In the genomic region with DNA sequence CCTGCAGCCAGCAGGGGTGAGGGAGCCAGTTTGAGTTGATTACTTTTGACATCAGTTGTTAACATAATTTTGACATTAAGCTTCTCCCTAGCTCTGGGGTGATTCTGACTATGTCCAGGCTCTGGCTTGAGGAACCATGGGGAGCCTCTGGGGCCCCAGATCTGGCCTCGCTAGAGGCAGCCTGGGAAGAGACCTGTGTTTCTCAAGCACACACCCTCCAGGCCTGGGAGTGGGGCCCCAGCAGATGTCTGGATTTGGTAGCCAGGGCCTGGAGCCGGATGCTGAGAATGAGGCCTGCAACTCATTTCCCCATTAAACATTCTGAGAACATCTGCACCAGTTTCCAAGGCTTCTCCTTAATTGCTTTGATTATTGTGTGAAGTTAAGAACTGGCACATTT, we compare ENCODE assay signal across 19 mouse cellular contexts.
"Had no signal": no experiment of that assay in that cellular context is flagged by ENCODE, and none has a peak within 500 bp of the region (broad histone marks: within the 10 kb centered on the region; RNA-seq: fewer than 3 reads in every experiment).

No protein-coding gene starts in this region.

- H3K27ac ChIP-seq: kidney, postnatal 0 days; limb, embryonic 12.5 days; limb, embryonic 15.5 days; liver, embryonic 14.5 days; macrophage; midbrain, embryonic 10.5 days; midbrain, embryonic 13.5 days; stomach, embryonic 15.5 days had no signal

- H3K4me3 ChIP-seq: limb, embryonic 12.5 days; limb, embryonic 15.5 days; megakaryocyte, embryonic 14.5 days; midbrain, embryonic 10.5 days; midbrain, embryonic 13.5 days; stomach, embryonic 15.5 days had no signal

- H3K4me2 ChIP-seq: limb, embryonic 12.5 days; limb, embryonic 15.5 days; liver, embryonic 11.5 days; lung, embryonic 14.5 days; midbrain, embryonic 13.5 days; stomach, embryonic 15.5 days had no signal

- H3K27me3 ChIP-seq: limb, embryonic 12.5 days; limb, embryonic 15.5 days; midbrain, embryonic 13.5 days; stomach, embryonic 15.5 days had no signal

- DNase-seq: kidney, postnatal 25 days; layer of hippocampus, postnatal 36 days; left cerebral cortex, postnatal 4 days; lung, embryonic 14.5 days; right cerebral cortex, postnatal 25 days; spleen, adult 18-20 months; thymus, postnatal 25 days had no signal

- H3K4me1 ChIP-seq: limb, embryonic 15.5 days; megakaryocyte, embryonic 14.5 days; stomach, embryonic 15.5 days had no signal

- ATAC-seq: liver, postnatal 0 days; lung, postnatal 0 days; midbrain, embryonic 13.5 days had no signal

- H3K9ac ChIP-seq: limb, embryonic 12.5 days; limb, embryonic 15.5 days; liver, embryonic 14.5 days; liver, postnatal 0 days; lung, embryonic 14.5 days; midbrain, embryonic 13.5 days; stomach, embryonic 15.5 days had no signal
